Mouse (Mus musculus): ENCODE results near the gene Parp8.

The Parp8 gene

GRCm38 (mm10) chr13:116879580-116880192 is 145.7 kb downstream of the Parp8 start:
- DNase-seq (ENCODE audit: low spot score in 2 of 2), result no peak

- DNase-seq (ENCODE audit: low spot score in 2 of 2), result no peak
Measured at GRCm38 (mm10) chr13:116870221-116870620, 155.1 kb downstream of the Parp8 start.

- DNase-seq (ENCODE audit: low spot score in 2 of 2), result no peak
Measured at GRCm38 (mm10) chr13:116843937-116844336, 181.4 kb downstream of the Parp8 start.

- DNase-seq (ENCODE audit: low spot score in 2 of 2), result no peak
Measured at GRCm38 (mm10) chr13:116830984-116831383, 194.4 kb downstream of the Parp8 start.

- DNase-seq (ENCODE audit: low spot score in 2 of 2), result no peak
Measured at GRCm38 (mm10) chr13:116829015-116829414, 196.3 kb downstream of the Parp8 start.

- no peak for DNase-seq (ENCODE audit: low spot score in 2 of 2)
Measured at GRCm38 (mm10) chr13:116811456-116811855, 213.9 kb downstream of the Parp8 start.
